Mouse (Mus musculus): ENCODE measurements around the gene Nlrp4e.
"Not testable (repeated sequence)": the region's sequence is repeated elsewhere in the genome, so short reads cannot be mapped to it uniquely, and the experiment has no call there.

Gene Nlrp4e

DNA sequence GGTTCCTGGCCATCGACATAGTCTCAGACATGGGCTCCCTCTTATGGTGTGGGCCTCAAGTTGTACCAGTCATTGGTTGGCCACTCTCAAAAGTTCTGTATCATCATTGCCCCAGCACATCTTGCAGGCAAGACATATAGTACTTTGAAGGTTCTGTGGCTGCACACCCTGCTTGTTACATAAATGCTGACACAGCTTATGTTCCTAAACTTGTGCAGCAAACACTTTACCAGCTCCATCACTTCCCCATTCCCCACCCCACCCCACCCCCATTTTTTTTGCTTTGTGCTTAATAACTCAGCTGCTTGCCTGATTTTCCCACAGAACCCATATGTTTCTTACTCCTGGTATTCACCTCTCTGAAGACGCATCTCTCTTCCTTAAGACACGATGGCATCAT, at the start of gene Nlrp4e:
TSS of gene Nlrp4e (plus strand) at position 301 of the 400 bp plus-strand sequence.
- not testable (repeated sequence) for DNase-seq

DNA sequence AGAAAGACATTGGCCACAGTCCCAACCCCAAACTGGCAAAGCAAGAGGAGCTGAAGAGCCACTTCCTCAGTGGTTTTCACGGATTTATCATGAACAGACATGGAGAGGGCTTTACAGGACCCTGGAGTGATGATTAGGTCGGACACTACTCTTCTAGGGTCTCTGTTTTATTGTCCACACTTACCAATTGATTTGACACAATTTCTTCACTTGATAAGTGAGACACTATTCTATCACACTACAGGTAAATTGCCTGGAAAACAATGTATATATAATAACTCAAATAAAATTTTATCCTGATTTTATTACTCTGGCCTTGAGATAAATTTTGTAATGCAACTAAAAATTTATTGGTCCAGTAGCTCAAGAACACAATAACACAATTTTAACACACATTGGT, 49.4 kb upstream of the Nlrp4e start, which contains the start of gene Vmn1r166:
TSS of gene Vmn1r166 (minus strand) at position 101 of the 400 bp plus-strand sequence.
- not testable (repeated sequence) for DNase-seq

DNA sequence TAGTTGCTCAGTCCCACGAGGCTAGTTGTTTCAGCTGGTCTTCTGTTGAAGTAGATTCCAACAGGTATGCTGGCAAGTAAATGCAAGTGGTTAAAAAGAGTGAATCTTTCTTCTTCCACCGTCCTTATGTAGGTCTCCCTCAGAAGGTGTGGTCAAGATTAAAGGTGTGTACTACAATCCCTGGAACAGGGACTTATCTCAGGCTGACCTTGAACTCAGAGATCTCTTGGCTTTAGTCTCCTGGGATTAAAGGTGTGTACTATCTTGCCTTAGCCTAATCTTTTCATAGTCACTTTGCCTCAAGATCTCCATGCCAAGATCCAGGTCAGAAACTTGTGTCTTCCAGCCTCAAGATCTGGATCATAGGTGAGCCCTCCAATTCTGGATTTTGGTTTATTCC, 22.2 kb upstream of the Nlrp4e start, which contains the start of gene Gm6902:
TSS of gene Gm6902 (minus strand) at position 101 of the 400 bp plus-strand sequence.
- not testable (repeated sequence) for DNase-seq

DNA sequence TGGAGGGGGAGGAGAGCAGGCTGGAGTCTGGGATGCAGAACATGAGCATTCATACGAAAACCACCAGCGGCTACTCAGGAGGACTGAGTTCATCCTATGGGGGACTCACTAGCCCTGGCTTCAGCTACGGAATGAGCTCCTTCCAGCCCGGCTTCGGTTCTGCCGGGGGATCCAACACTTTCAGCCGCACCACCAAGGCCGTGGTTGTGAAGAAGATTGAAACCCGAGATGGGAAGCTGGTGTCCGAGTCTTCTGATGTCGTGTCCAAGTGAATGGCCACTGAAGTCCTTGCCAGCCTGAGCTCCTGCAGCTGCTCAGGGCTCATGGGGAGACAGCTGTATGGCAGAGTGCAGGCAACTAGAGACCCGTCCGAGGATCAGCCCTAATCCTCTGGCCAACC, 57.3 kb downstream of the Nlrp4e start:
- not testable (repeated sequence) for DNase-seq

DNA sequence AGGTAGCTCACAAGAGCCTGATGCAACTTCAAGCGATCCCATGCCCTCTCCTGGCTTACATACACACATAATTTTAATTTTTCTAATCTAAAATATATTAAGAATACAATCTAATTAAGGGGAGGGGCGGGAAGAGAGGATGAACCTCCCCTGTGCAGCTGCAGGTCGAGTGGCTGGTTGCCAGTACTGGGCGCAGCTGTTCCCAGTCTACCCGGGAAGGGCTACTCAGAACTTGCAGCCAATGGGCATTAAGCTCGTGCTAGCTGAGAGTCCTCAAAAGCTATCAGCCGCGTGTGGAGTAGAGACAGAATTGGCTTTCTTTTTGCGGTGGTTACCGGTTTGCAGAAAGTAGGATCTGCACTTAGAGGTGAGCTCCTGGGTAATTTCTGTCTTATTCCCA, 84.6 kb downstream of the Nlrp4e start, which contains the start of gene Nlrp5:
TSS of gene Nlrp5 (plus strand) at position 301 of the 400 bp plus-strand sequence.
- DNase-seq, result no peak
